Mouse (Mus musculus) liver, embryonic 14.5 days (tissue): ENCODE results near the gene Csf3.

Experiments used
- CTCF ChIP-seq: IDR thresholded peaks from 2 replicates; pipeline ENCODE4 v1.5.1; 2016; ENCODE audit warnings: antibody characterized with exemption, low read depth, control low read depth
- EP300 ChIP-seq: IDR thresholded peaks from 2 replicates; pipeline ENCODE4 v1.6.1; 2016; ENCODE audit warnings: antibody characterized with exemption, low read depth

- TF ChIP-seq CTCF = peak; percentile 57
- no peak for TF ChIP-seq EP300
Observed at GRCm38 (mm10) chr11:98680023-98680422, 21.0 kb upstream of the Csf3 start.
